Mouse (Mus musculus) thymus, postnatal 4 days (tissue): ENCODE measurements around the gene Bhlhe23.

ENCODE experiments used
- DNase-seq: peaks from one replicate; pipeline ENCODE4 v3.0.0; 2021

The Bhlhe23 gene

DNA sequence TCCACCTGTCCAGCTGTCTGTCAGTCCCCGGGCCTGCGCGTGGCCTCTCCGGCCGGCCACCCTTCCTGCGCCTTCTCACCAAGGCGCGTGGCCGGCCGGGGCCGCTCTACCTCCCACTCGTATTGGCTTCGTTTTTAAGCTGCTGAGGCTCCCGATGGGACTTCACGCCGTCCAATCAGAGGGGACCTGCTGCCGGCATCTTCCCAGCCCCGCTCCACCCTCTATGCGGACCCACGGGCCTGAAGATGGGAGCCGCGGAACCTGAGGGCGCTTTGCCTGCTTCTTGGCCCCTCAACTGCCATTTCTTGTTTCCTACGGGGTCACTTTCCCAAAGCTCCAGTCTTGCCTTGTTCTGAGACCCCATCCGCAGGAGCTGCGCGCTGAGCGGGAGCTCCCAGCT, at the start of gene Bhlhe23:
Gene Bhlhe23, minus strand, starts transcription at position 108 of the 400 bp plus-strand sequence.
- no peak for DNase-seq

GRCm38 (mm10) chr2:180825147-180825941, 48.6 kb upstream of the Bhlhe23 start:
- no peak for DNase-seq

- DNase-seq, result no peak
These were observed 48.0 kb upstream of the Bhlhe23 start for GRCm38 (mm10) chr2:180824724-180825123.

DNA sequence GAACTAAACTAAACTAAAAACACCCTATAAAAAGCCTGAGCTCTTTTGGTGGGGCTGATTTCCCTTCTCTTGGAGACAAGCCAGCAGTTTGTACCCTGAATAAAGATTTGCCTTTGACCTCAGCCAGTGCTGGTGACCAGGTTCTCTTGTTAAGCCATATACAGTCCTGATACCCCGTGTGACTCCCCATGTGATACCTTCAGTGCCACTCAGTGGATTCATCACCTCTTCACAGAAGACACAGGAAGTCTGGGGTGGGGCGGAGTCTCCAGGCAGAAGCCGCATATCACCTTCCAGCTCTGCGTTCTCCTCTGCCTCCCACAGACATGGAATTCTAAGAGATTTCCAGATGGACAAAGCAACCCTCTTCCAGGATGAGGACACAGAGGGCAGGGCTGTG, 47.4 kb upstream of the Bhlhe23 start:
- DNase-seq, result no peak

DNA sequence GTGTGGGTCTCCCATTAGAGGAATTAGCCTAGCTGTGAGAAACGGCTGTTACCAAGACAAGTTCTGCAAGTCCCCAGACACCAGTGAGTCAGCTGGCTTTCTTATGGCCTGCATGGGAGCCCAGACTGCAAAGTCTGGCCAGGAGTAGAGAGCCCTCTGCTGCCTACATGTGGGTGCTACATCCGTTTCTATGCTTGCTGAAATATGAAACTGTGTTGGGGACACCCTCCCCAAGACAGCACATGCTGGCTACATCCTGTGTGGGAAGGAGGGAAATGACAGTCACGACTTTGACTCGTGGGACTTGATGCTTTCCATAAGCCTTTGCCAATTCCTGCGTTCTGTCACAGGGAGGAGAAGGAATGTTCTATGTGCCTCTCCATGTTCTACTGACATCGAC, 45.8 kb upstream of the Bhlhe23 start:
- DNase-seq, result peak; percentile 28

DNA sequence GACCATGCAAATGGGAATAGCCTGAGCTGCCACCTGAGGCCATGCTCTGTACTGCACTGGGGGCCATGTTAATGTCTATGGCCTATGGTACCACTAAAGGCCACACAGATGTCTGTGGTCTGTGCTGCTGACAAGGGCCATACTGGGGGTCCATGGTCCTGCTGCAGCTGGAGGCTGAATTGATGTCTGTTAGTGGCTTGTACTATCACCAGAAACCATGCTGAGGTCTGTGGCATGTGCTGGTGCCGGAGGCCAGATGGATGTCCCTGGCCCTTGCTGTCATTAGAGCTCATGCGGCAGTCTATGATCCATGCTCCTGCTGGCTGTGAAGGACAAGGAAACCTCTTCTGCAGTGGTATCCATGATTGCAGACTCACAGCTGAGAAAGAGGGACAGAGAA, 42.8 kb upstream of the Bhlhe23 start:
- no peak for DNase-seq

DNA sequence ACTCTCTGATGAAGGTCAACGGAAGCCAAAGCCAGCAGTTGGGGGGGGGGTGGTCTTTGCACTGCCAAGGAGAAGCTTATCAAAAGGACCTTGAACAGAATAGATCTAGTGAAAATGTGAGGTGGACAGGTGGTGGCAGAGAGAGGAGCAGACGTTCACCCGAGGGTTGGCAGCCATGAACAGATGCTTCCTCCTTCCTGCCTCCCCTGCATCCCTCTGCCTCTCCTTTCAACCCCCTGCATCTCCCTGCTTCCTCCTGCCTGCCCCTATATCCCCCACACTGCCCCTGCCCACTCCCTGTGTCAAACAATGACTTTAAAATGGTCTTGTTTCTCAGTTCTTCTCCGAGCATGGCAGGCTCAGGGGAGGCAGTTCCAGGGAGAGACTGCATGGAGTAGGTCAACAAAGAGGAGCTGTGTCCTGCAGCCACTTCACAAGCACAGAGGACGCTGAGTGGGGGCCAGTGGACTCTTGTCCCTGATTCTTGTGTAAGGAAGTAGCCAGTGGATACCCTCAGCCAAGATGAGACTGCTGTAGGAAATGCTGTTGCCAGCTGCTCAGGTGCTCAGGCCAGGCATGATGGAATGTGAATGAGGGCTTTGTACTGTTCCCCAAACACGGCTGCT, 39.9 kb upstream of the Bhlhe23 start:
- DNase-seq, result no peak

DNA sequence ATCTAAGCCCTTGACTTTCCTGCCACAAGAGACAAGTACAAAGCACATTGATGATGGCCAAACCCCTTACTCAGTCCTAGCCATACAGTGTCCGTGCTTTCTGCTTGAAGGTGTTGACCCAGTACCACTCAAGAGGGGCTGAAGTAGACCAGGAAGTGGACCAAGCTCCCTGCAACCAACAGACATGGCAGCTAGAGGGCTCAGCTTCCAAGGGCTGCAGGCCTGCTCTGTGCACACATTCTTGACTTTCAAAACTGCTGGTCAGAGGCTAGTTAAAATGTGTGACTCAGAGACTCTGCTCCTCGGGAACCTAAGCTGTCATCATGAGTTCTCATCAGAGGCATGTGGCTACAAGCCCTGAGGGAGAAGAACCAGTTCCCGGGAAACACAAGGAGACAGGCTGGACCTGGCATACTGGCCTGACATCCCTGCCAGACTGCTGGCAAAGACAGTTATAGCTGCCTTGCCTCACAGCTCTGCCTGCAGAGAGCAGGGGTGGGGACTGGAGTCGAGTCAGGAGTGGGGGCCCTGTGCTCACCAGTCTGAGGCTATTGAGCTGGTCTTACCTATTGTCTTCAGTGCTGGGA, 37.4 kb upstream of the Bhlhe23 start:
- DNase-seq, result no peak

GRCm38 (mm10) chr2:180811002-180811401, 34.3 kb upstream of the Bhlhe23 start:
- DNase-seq, result no peak

DNA sequence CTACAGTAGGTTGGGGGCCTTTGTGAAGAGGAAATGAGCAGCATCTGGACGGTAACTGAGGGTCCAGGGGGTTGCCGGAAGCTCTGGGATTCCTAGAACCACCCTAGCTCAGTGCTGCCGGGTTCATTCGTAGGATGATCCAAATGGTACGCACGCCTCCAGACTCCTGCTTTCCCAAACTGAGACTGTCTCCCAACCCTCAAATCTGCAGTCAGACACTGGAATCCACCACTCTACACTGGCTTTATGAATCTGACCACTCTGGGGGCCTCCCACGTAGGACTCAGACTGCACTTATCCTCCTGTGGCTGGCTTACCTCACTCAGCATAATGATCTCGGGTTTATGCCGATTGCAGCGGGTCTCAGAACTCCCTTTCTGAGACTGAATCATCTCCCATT, 32.8 kb upstream of the Bhlhe23 start:
- DNase-seq, result no peak

DNA sequence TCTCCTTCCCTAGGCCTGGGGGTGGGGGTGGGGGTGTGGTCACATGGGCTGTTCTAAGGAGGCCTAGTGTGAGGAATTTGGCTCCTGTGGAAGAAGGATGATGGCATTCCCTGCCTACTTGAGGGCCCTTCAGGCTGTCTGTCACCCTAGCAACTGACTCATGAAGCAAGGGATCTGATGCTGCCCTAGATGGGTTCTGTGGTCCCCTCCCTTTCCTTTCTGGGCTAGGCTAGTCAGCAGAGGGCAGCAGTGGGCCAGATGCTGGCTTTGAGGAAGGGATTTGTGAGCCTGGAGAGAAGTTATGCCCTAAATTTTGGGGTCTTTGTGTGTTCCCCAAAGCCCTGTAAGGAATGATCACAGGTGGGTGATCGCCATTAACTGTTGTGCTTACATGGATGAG, 29.3 kb upstream of the Bhlhe23 start:
- DNase-seq, result peak; percentile 42

- no peak for DNase-seq
These were observed 19.3 kb upstream of the Bhlhe23 start for GRCm38 (mm10) chr2:180796008-180796407.

GRCm38 (mm10) chr2:180795597-180795996, 18.9 kb upstream of the Bhlhe23 start:
- DNase-seq, result no peak

- DNase-seq, result no peak
These were observed 17.7 kb upstream of the Bhlhe23 start for GRCm38 (mm10) chr2:180794422-180794821.

GRCm38 (mm10) chr2:180791674-180792073, 15.0 kb upstream of the Bhlhe23 start:
- DNase-seq, result peak; percentile 77

DNA sequence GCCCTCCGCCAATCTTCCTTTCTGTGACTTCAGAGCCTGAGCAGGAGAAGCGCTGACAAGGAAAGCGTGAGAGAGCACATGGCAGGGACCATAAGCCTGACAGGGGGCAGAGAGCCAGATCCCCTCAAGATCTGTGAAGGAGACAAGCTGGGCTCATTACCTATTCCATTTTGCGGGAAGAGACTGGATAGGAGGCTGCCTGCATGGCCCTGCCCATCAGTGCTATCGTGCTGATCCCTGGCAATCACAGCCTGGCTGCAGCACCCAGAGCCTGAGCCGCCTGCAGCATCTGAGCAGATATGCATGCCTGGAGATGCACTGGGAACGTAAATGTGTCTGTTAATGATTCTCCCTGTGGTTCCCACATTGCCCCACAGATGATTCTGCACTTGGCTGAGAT, 12.1 kb upstream of the Bhlhe23 start:
- no peak for DNase-seq

GRCm38 (mm10) chr2:180788386-180788785, 11.7 kb upstream of the Bhlhe23 start:
- no peak for DNase-seq

DNA sequence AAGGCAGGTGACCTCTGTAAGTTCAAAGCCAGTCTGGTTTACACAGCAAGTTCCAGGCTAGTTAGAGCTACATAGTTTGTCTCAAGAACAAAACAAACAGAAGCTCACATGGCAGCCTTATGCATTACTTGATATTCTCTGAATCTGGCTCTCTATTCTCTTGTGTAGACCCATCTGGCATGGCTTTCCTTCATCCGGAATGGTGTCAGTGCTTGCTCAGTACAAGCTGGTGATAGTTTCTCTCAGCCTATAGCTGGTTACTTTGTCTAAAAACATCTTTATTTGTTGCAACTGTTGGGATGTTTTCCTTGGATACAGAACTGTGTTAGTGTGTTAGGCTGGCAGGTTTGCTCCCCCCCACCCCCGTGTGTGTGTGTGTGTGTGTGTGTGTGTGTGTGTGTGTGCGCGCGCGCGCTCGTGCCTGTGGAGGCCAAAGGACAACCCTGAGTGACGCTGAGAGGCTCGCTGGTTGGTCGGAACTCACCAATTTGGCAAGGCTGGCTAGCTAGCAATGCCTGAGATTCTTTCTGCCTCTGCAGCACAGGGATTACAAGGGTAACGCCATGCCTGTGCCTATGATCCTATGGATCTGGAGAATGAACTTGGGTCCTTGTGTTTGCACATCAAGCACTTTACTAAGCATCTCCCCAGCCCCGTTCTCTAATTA, 11.0 kb upstream of the Bhlhe23 start:
- no peak for DNase-seq

DNA sequence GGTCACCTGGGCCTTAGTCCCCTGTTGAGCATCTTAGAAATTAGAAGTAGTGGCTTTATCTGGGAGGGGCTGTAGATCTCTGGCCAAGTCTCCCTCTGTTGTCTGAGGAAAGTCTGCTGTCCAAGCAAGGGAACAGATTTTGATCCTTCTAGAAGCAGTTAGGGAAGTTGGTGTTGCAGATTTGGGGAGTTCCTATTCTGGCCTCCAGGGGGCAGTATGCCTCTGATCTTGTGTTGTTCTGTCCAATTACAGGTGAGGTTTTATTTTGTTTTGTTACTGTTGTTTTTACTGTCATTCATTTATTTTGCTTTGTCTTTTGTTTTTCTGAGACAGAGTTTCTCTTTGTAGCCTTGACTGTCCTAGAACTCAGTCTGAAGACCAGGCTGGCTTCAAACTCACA, 10.0 kb upstream of the Bhlhe23 start:
- DNase-seq, result peak; percentile 70

GRCm38 (mm10) chr2:180780282-180780681, 3.6 kb upstream of the Bhlhe23 start:
- DNase-seq, result no peak

- DNase-seq, result peak; percentile 70
These were observed 2.8 kb upstream of the Bhlhe23 start for GRCm38 (mm10) chr2:180779226-180780104.

GRCm38 (mm10) chr2:180775641-180776040, 1.1 kb downstream of the Bhlhe23 start:
- no peak for DNase-seq

DNA sequence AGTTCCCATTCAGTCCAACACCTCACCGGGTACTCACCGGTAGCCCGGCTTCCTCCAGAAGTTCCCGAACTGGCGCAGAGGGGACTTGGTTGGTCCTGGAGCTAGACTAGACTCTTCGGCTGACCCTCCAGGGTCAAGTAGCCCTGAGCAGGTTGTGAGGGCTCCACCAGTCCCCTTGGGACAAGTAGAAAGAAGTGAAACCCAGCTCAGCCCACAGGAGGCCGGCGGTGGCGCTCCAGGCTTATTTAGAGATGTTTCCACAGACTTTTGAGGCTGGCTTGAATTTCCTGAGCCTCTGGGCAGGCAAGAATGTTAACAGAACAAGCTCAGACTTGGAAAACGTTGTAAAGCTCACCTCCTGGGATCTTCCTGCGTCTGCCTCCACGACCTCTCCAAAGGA, 1.5 kb downstream of the Bhlhe23 start:
- no peak for DNase-seq
